Mouse (Mus musculus) olfactory bulb, adult 2 months (tissue): ENCODE results near the gene Dcaf8. TPM values are rescaled to one million over a fixed set of nuclear protein-coding genes. Genes with fewer than 3 reads are reported as not detected.
A peak's percentile ranks its signal among the peaks of the same experiment; 100 is the strongest.

ENCODE experiments used
- H3K27ac ChIP-seq: fragments of 200-500 bp; 2 replicates; pipeline ENCODE4 v1.5.1; 2012; ENCODE audit warnings: low read depth, low read length; ENCODE audit not compliant: insufficient read depth
- H3K4me1 ChIP-seq: fragments of 200-500 bp; 2 replicates; pipeline ENCODE4 v1.6.1; 2012; ENCODE audit warnings: low read length; ENCODE audit not compliant: control insufficient read depth, insufficient read depth
- H3K4me3 ChIP-seq: fragments of 200-500 bp; 2 replicates; pipeline ENCODE4 v1.5.1; 2012; ENCODE audit warnings: mild to moderate bottlenecking, low read depth, low read length, moderate library complexity; ENCODE audit not compliant: insufficient read depth
- CTCF ChIP-seq: fragments of 200-500 bp; IDR thresholded peaks from 2 replicates; pipeline ENCODE4 v1.5.1; 2012; ENCODE audit warnings: low read depth, mild to moderate bottlenecking, low read length, moderate library complexity; ENCODE audit not compliant: insufficient read depth
- POLR2A ChIP-seq: fragments of 200-500 bp; IDR thresholded peaks from 2 replicates; pipeline ENCODE4 v1.6.1; 2012; ENCODE audit warnings: mild to moderate bottlenecking, low read depth, low read length, moderate library complexity; ENCODE audit not compliant: insufficient read depth
- WGBS: fragments of 180-500 bp; shearing (Covaris S2); methylation state at CpG from one replicate; pipeline ENCODE4 v1.1.7; 2018; 5-methylcytosine and 5-hydroxymethylcytosine counted together
- polyA plus RNA-seq: library from polyadenylated mRNA; stranded (reverse); fragments of >200 nt; gene quantifications from 2 replicates; pipeline ENCODE4 v1.2.4, GENCODE M21; 2012; ENCODE audit warnings: low replicate concordance; ENCODE audit not compliant: missing spikeins, insufficient read depth, insufficient read length

Gene Dcaf8
- polyA plus RNA-seq, 1 experiment = 96.2 TPM

DNA sequence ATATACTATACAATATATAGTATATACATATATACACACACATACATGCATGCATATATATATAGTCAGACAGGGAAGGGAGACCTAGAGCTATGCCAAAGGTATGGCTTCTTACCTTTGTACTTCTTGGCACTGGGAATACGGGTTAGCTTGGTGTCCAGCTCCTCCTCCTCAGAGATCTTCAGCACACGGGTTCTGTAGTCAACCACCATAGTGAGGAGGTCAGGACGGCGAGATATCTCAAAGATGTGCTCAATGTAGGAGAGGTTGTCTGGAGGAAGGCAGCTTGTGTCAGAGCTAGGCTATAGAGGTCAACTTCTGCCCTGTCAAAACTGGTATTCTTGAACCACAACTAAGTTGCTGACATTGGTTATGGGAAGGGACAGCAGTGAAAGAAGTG is 51.1 kb downstream of the Dcaf8 start:
- H3K4me1 ChIP-seq = peaks cover 46% of the 10 kb centered on the region

DNA sequence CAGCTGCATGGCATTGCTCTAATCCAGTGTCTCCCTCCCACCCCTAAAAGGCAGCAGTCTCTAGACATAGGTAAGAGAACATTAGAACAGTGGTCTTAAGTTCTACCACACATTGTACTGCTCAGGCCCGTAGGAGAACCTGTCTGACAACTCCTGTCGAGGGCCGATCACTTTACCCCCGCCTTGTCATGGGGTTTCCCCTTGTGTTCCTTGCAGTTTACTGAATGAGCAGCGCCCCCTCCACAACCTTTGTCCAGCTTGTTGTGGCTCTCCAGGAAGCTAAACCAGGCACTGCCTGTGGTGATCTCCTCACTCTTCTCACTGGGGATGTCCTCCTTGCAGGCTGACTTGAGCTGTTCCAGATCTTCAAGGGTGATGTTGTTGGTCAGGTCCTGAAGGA is 52.3 kb downstream of the Dcaf8 start:
- Histone ChIP-seq H3K4me1 (peaks cover 52% of the 10 kb centered on the region), H3K4me3 (no peak overlapping the region), H3K27ac (peak overlapping the region; percentile 11; the same call in 1 of the 2 replicates)
- 41% methylated on average over 5 of the region's 5 CpGs for WGBS
- TF ChIP-seq POLR2A = no peak
- TF ChIP-seq CTCF = no peak

More for the DNA sequence above, 51.1 kb downstream of the Dcaf8 start:
- WGBS = 77% methylated on average over 4 of the region's 4 CpGs
- H3K27ac ChIP-seq = no peak overlapping the region
- TF ChIP-seq CTCF = no peak
- no peak for TF ChIP-seq POLR2A
- H3K4me3 ChIP-seq = no peak overlapping the region

GRCm38 (mm10) chr1:172200871-172201447 is 53.1 kb downstream of the Dcaf8 start:
- 15% methylated on average over 7 of the region's 7 CpGs for WGBS
- no peak for TF ChIP-seq POLR2A
- peak overlapping the region; percentile 78 for H3K27ac ChIP-seq
- peaks cover 55% of the 10 kb centered on the region for H3K4me1 ChIP-seq
- no peak overlapping the region for H3K4me3 ChIP-seq

GRCm38 (mm10) chr1:172201967-172202880 is 54.3 kb downstream of the Dcaf8 start:
- WGBS = 10% methylated on average over 14 of the region's 14 CpGs
- Histone ChIP-seq H3K4me3 (peak overlapping the region; percentile 26; the same call in 1 of the 2 replicates), H3K27ac (peak overlapping the region; percentile 95), H3K4me1 (peaks cover 58% of the 10 kb centered on the region)
- TF ChIP-seq CTCF (no peak), POLR2A (0 out of 2 replicates have a peak, but pooled peaks have one; percentile 28)

DNA sequence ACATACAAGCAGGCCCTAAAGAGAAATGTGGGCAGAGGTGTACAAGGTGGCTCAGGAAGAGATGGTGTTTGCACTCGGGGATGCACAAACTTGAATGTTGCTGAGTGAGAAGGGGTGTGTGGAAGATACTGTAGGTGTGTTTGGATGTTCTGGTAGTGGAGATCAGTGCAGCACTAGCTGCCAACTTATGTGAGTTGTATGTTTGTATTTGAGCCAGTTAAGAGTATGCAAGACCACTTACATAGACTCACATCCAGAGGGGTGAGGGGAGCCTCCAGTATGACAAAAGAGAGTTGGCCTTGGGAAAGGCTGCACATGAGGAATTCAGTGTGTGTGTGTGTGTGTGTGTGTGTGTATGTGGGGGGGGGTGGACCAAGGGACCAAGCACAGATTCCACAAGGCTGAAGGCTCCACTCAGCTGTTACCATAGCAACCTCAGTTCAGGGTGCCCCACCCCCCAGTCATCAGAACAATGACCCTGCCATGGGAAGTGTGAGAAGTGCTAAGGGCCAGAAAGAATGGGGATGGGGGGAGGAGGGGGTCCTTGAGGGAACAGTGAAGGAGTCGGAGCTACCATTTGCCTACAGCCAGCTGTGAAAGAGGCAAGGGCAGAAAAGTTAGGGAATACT is 55.1 kb downstream of the Dcaf8 start:
- no peak overlapping the region for H3K4me3 ChIP-seq
- TF ChIP-seq POLR2A = no peak
- no peak for TF ChIP-seq CTCF
- WGBS = 11% methylated on average over 2 of the region's 2 CpGs
- peaks cover 61% of the 10 kb centered on the region for H3K4me1 ChIP-seq
- H3K27ac ChIP-seq = peak overlapping the region; percentile 95

- TF ChIP-seq POLR2A (no peak), CTCF (no peak)
- H3K4me3 ChIP-seq = peak overlapping the region; percentile 15; the same call in 1 of the 2 replicates
- peaks cover 57% of the 10 kb centered on the region for H3K4me1 ChIP-seq
- WGBS = 18% methylated on average over 4 of the region's 4 CpGs
- H3K27ac ChIP-seq = peak overlapping the region; percentile 95
Observed at GRCm38 (mm10) chr1:172203566-172203965, 55.7 kb downstream of the Dcaf8 start.

DNA sequence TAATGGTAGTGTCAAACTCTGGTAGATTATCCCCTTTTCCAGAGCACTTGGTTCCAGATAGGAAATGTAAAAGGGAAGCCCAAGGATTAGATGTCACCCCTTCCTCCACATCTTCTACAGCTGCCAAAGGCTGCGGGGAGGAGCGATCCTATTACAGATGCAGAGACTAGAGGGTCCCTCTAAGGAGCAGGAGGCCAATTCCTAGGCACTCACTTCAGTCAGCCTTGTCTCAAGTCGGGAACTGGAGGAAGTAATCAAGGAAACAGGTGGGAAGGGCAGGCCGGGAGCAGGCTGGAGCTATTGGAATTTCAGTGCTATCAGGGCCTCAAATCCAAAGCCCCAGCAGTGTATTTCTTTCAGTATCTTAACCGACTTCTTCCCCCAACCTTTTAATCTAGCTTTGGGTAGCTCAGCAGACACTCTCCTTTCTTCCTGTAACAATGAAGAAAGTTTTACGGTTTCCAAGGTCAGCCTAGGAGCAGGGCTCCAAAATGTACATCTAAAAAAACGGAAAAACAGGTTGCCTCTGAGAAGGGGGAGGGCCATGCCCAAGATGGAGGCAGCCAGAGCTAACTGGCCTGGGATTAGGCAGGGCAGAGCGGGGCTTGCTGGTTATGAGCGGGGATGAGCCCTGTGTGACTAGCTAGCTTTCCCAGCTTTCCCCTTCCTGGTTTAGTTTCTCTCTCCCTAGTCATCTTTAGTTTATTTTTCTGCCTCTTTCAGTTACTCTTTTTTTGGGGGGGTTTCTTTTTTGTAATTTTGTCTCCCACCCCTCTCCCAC is 56.3 kb downstream of the Dcaf8 start:
- H3K27ac ChIP-seq = peak overlapping the region; percentile 95
- 20% methylated on average over 9 of the region's 9 CpGs for WGBS
- TF ChIP-seq POLR2A (no peak), CTCF (no peak)
- H3K4me3 ChIP-seq = peak overlapping the region; percentile 95; the same call in 1 of the 2 replicates
- H3K4me1 ChIP-seq = peaks cover 57% of the 10 kb centered on the region
